Mouse (Mus musculus) limb, embryonic 11.5 days (tissue): ENCODE measurements around the gene Gm49396. TPM values are rescaled to one million over a fixed set of nuclear protein-coding genes. Genes with fewer than 3 reads are reported as not detected.

Experiments
- microRNA-seq: library from miRNA; unstranded; fragments of <30 nt; microRNA quantifications from one replicate; pipeline ENCODE4, GENCODE M21; 2016
- polyA plus RNA-seq: library from polyadenylated mRNA; unstranded; fragments of >200 nt; fragmentation: Nextera tagmentation; extraction: Ambion mirVana; gene quantifications from 2 replicates; pipeline ENCODE4 v1.2.1, GENCODE M21; 2014

Gm49396 gene
- polyA plus RNA-seq, 1 experiment from 2014 or later = 6.0 TPM

Small RNAs within 50 kb of the gene (microRNA-seq; reads per million reads assigned to microRNA genes)
- 0.92 reads per million for gene Gm38670
- not detected for gene Mir3569

Other genes starting within 250 kb of the Gm49396 start
- 72.3 and 75.3 TPM in 2 replicates for gene Syne4, start 248.5 kb upstream of the Gm49396 start, polyA plus RNA-seq
- not detected in 2 replicates for gene E130208F15Rik, start 241.6 kb upstream of the Gm49396 start, polyA plus RNA-seq
- 21.6 TPM in 2 replicates for gene Sdhaf1, start 239.4 kb upstream of the Gm49396 start, polyA plus RNA-seq
- 4.9 and 5.0 TPM in 2 replicates for gene Lrfn3, start 200.6 kb upstream of the Gm49396 start, polyA plus RNA-seq
- 8.4 and 12.6 TPM in 2 replicates for gene Tyrobp, start 149.6 kb upstream of the Gm49396 start, polyA plus RNA-seq
- gene Hcst, start 143.5 kb upstream of the Gm49396 start, polyA plus RNA-seq = 0.39 TPM in 1 of 2 replicates, not detected in the other
- 0.96 and 1.4 TPM in 2 replicates for gene Nfkbid, start 141.6 kb upstream of the Gm49396 start, polyA plus RNA-seq
- gene Aplp1, start 117.8 kb upstream of the Gm49396 start, polyA plus RNA-seq = 16.6 and 18.0 TPM in 2 replicates
- 0.13 TPM in 1 of 2 replicates, not detected in the other for gene Kirrel2, start 105.7 kb upstream of the Gm49396 start, polyA plus RNA-seq
- 0.15 TPM in 1 of 2 replicates, not detected in the other for gene Nphs1, start 105.0 kb upstream of the Gm49396 start, polyA plus RNA-seq
- gene Prodh2, start 69.7 kb upstream of the Gm49396 start, polyA plus RNA-seq = 0.33 TPM in 1 of 2 replicates, not detected in the other
- gene Arhgap33, start 28.3 kb upstream of the Gm49396 start, polyA plus RNA-seq = 12.1 and 12.9 TPM in 2 replicates
- gene Hspb6, start 11.2 kb upstream of the Gm49396 start, polyA plus RNA-seq = 6.1 and 6.9 TPM in 2 replicates
- gene Proser3, start 11.0 kb upstream of the Gm49396 start, polyA plus RNA-seq = 20.0 and 21.9 TPM in 2 replicates
- 40.6 and 46.9 TPM in 2 replicates for gene Lin37, start 3.5 kb upstream of the Gm49396 start, polyA plus RNA-seq
- gene U2af1l4, start within 50 bp of the Gm49396 start, polyA plus RNA-seq = 91.9 and 100 TPM in 2 replicates
- gene Psenen, start 283 bp downstream of the Gm49396 start, polyA plus RNA-seq = 105 and 123 TPM in 2 replicates
- gene Igflr1, start 2.1 kb downstream of the Gm49396 start, polyA plus RNA-seq = 3.2 and 3.5 TPM in 2 replicates
- gene Kmt2b, start 25.4 kb downstream of the Gm49396 start, polyA plus RNA-seq = 11.9 and 14.1 TPM in 2 replicates
- gene Zbtb32, start 35.6 kb downstream of the Gm49396 start, polyA plus RNA-seq = 0.43 TPM in 1 of 2 replicates, not detected in the other
- 3.6 and 3.8 TPM in 2 replicates for gene Upk1a, start 49.5 kb downstream of the Gm49396 start, polyA plus RNA-seq
- gene Cox6b1, start 62.8 kb downstream of the Gm49396 start, polyA plus RNA-seq = 801 and 830 TPM in 2 replicates
- 0.19 and 0.43 TPM in 2 replicates for gene Etv2, start 72.5 kb downstream of the Gm49396 start, polyA plus RNA-seq
- gene Rbm42, start 87.0 kb downstream of the Gm49396 start, polyA plus RNA-seq = 125 and 126 TPM in 2 replicates
- gene Haus5, start 101.7 kb downstream of the Gm49396 start, polyA plus RNA-seq = 62.1 and 67.3 TPM in 2 replicates
- not detected in 2 replicates for gene Pmis2, start 108.3 kb downstream of the Gm49396 start, polyA plus RNA-seq
- not detected in 2 replicates for gene 2200002J24Rik, start 135.6 kb downstream of the Gm49396 start, polyA plus RNA-seq
- 0.28 and 0.41 TPM in 2 replicates for gene Atp4a, start 148.9 kb downstream of the Gm49396 start, polyA plus RNA-seq
- 143 and 149 TPM in 2 replicates for gene Tmem147, start 166.2 kb downstream of the Gm49396 start, polyA plus RNA-seq
- 0.43 and 0.47 TPM in 2 replicates for gene Gapdhs, start 180.3 kb downstream of the Gm49396 start, polyA plus RNA-seq
- gene Sbsn, start 188.1 kb downstream of the Gm49396 start, polyA plus RNA-seq = 0.27 and 1.3 TPM in 2 replicates
- not detected in 2 replicates for gene Dmkn, start 200.4 kb downstream of the Gm49396 start, polyA plus RNA-seq
- not detected in 2 replicates for gene Krtdap, start 224.6 kb downstream of the Gm49396 start, polyA plus RNA-seq